ENCODE assay signal across 16 mouse cellular contexts in genomic region chr8:84122151-84122550, GRCm38 (mm10).
"Had no signal": no experiment of that assay in that cellular context is flagged by ENCODE, and none has a peak within 500 bp of the region (broad histone marks: within the 10 kb centered on the region; RNA-seq: fewer than 3 reads in every experiment).

No protein-coding gene starts in this region.

- H3K27ac ChIP-seq: neural tube, embryonic 13.5 days; neural tube, embryonic 15.5 days; stomach, embryonic 15.5 days; stomach, postnatal 0 days had no signal

- H3K4me3 ChIP-seq: neural tube, embryonic 13.5 days; neural tube, embryonic 15.5 days; stomach, embryonic 15.5 days had no signal

- H3K4me1 ChIP-seq: neural tube, embryonic 13.5 days; stomach, embryonic 15.5 days had no signal

- DNase-seq: retina, postnatal 1 day; right cerebral cortex, adult 18-20 months; right cerebral cortex, postnatal 14 days; right cerebral cortex, postnatal 25 days; right cerebral cortex, postnatal 4 days; spleen, adult 18-20 months; thymus, adult 18-20 months; thymus, adult 2 months; thymus, postnatal 14 days; thymus, postnatal 25 days; thymus, postnatal 36 days; thymus, postnatal 4 days had no signal
